Mouse (Mus musculus): ENCODE measurements around the gene Wfikkn2.
"Not testable (repeated sequence)": the region's sequence is repeated elsewhere in the genome, so short reads cannot be mapped to it uniquely, and the experiment has no call there.

The Wfikkn2 gene

DNA sequence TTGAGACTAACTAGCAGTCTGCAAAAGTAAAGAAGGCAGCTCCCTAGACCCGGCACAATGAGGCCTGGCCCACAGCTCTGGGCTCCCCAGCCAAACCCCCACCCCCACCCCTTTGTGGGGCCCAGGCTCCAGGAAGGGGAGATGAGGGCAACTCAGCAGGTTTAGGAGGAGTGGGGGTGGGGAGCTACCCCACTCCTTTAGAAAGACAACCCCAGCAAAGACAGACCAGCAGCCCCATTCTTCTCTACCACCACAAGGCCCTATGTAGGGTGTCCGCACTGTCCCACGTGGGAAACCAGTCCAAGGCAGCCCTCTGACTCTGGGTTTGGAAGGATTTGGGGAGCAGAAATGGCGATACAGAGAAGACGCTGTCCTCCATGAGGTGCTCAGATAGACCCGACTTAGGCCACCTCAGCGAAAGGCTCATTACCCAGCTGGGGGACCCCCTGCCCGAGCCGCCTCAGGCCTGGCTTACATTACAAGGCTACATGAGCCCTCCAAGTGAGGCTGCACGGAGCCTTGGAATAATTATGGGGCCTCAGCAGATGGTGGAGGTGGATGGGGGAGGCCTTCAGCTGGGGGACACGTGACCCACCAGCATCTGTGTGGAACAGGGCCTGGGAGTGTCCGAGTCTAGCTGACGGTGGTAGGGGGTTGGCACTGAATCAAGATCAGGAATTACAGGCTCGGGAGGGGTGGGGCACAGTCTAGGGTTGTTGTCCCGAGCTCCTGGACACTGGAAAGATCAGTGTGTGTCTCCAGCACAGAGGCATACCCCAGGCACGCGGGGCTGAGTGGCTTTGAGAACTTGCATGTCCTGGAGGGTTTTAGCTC, at the start of gene Wfikkn2:
Wfikkn2 (minus strand) TSS at position 51 of the 834 bp plus-strand sequence.
- DNase-seq (ENCODE audit: low spot score in 2 of 2): peak in 1 of 2 experiments; percentile 19

DNA sequence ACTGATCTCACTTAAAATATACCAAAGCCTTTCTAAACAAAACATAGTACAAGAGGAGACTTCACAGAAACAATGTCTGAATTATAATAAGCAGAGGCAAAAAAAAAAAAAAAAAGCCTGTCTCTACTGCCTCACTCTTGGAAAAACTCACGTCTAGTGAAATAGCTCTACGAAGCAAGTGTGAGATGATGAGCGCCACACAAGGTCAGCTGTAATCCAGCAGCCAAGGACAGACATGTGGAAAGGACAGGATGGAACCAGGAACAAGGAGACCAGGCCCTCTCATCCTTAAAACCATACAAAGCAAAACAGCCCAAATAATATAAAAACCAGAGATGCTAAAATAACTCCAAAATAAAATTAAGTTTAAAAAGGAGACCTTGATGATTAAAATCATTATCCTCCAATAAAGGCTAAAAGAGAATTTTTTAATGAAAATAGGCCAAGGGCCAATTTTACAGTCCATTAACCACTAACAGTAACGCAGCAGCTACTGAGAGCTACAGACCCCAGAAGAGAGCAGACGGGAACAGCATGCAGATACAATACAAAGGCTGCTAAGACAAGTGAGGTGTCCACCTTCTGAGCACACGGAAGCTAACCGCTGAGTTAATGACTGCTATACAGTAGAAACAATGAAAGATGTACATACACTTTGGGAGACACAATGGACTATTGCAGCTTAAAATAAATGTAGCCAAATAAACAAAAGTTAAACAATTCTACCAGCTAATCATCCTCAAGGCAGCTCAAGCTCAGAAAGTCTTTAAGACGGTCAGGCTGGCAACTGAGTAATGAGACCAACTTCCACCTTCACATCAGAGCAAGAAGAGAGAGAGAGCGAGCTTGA, 49.4 kb upstream of the Wfikkn2 start:
- DNase-seq (ENCODE audit: low spot score in 2 of 2): no peak

DNA sequence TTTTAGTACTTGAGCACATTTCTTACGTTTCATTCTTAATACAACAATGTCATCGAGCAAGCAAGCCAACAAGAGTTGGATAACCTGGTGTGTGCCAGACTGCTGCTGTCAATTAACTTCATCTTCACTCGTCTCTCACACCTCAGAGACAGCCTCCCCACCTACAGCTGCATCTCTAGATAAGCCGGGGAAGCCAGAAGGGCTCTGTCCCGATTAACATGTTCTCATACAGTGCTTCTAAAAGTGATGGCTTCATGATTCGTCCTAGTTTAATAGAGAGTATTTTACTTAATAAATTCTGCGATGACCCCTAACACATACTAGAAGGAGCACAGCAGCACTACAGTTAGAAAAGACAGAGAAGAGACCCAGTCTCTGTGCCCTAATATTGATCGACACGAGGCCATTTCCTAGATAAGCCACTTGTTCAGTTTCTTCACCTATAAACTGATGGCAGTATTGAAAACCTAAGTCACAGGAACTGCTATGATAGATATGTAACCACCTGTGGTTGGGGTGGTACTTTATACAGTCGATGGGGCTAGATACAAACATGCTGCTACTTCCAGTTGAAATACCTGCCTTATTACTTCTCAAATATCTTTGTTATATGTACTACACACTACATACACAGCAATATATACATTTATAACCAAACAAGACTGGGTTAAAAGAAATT, 44.4 kb upstream of the Wfikkn2 start:
- no peak for DNase-seq (ENCODE audit: low spot score in 2 of 2)

DNA sequence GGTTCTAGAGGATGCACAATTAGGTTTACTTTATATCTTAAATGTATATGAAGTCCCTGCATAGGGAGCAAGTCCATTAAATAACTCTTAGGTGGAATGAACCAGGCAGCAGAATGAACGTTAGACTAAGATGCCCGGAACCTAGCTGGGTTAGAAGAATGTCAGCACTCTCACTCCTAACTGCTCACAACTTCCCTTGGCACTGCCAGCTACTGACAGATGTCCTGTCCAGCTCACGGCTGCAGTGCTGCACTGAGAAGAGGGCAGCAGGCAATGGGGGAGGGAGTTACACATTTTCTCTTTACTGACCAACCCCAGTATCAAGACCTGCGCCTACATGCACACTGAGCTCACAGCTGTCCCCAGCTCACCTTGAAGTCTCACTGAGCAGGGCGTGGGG, 41.3 kb upstream of the Wfikkn2 start:
- no peak for DNase-seq (ENCODE audit: low spot score in 2 of 2)

DNA sequence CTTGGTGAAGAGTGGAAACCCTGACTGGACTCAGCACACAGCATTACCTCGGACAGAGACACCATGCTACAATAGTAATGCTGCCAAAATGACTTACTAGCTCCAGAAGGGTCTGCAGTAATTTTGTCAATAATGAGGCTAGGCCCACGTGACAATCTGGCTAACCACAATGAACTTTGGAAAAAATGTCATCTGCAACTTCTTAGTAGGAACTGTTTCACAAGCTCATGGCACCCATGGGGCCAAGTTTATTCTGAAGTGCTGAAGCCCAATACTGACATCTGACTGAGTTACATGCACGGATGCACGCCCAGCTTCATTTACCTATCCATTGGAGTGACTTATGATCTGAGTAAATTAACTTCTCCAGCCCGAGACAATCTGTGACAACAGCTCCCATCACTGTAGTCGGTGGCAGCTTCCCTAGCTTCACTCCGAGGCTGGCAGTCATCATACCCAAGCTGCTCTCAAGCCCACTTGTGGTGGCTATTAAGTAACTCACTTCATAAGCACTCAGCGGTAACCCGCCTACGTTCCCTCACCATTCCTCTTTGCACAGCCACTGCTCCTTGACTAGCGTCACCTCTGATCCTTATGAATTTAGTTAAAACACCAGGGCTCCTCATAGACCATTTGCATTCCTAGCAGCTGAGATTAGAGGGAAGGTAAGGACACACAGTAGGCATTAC, 40.2 kb upstream of the Wfikkn2 start:
- DNase-seq (ENCODE audit: low spot score in 2 of 2): no peak

DNA sequence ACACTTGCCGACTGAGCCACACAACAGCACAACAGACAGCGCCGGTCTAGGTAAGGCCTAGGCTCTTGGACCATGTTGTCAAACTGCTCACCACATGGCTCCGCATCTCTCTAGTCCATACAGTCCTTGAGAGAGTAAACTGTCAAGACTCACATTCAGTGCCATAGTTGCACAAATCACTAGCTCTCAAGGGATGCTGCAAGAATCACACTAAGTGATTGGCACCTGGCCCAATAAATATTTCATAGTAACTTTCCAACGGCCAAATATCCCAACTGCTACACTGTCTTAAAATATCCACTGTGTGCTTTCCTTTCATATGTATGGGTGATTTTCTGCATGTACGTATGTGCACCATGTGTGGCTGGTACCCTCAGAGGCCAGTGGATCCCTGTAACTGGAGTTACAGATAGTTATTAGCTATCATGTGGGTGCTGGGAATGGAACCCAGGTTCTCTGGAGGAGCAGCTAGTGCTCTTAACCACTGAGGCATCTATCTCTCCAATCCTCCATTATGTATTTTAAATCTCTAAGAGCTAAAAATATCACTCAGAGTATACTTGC, 37.8 kb upstream of the Wfikkn2 start:
- DNase-seq (ENCODE audit: low spot score in 2 of 2): no peak

DNA sequence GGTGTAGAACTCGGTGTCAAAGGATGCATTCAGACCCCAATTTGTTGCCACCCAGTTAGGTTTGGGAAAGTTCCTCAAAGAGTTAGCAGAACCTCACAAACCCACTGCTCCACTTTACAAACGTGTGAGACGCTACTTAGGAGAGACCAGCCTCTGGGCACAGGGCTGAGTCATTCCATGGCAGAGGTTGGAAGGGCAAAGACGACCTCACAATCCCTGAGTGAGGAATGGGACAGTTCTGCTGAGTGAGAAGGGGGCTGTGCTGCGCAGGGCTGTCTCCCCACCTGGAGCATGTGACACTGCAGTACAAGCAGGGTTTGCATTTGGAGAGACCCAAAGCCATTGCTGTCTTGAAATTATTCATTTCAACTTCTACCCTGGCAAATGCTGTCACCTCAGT, 36.5 kb upstream of the Wfikkn2 start:
- no peak for DNase-seq (ENCODE audit: low spot score in 2 of 2)

DNA sequence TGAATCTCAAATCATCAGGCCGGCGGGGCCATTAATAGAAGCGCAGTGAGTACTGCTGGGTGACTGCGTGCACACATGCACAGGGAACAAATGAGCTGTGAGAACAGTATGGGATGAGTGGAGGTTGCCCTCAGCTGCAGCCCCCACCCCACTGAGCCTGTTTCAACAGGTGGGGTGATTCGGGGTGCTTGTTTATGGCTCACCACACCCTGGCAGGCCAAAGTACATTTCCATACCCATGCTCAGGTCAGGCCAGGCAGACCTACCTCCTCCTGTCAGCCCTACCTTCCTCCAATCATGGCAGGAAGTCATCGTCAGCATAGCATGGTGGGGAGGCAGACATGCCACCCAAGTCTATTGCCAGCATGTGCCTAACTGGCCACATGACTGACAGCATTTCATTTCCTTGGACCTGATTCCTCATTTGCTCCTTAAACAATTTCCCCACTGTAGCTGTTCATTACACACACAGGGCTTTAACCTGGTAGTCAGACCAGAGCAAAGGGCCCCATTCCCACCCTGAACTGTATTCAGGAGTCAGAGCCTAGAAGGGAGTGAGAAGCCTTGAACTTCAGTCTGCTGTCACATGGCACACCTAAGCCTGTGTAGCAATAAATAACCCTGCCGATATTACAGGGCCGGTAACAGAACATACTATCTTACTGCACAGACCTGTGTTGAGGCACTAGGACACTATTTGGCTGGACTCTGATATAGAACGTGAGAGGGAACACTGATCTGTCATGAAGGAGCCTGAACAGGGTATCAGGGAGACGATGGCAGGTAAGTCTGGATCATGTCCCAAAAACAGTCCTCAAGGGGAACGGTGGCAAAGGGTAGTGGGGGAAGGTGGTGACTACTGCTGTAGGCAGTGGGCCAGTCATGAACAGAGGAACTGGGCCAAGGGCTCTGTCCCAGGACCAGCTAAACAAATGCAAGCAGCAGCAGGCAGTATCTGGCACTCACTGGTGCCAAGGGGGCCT, 35.7 kb upstream of the Wfikkn2 start, which contains the start of gene Gm21885:
Gm21885 (plus strand) TSS at position 675 of the 983 bp plus-strand sequence.
- no peak for DNase-seq (ENCODE audit: low spot score in 2 of 2)

DNA sequence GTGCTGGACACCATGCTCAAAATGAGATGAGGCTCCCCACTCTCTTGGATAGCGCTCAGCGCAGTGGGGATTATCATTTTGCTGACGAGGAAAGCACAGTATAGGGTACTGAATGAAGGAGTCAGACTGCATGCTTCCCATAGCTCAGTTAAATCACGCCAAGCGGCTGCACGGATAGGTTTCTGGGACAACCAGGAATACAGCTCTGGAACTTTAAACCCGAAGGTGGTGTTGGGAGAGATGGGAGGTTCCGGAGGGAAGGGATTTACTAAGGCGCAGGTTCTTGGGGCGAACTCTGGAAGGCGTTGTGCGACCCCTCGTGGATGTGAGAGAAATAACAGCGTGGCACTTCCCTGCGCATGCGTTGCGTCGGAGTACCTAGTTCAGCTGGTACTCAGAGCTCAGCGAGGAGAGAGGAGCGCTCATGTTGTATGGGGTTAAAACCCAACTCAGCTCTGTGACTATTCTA, 31.1 kb upstream of the Wfikkn2 start:
- DNase-seq (ENCODE audit: low spot score in 2 of 2): peak; percentile 84 to 95

DNA sequence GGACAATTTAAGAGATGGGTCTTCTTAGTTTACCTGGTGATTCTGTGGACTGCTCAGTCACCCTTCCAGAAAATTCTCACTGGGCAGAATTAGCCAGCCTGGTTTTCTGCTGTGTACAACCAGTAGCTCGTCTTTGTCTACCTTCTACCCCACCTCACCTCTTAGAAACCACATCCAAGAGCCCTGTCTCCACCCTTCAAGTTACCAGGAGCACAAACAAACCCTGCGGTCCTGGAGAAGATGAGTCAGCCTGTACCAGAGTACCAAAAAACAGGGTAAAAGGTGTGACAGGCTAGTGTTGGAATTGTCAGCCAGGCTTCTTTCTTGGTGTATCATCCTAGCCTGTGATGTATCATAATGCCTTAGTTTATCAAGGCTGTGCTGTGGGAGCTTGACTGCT, 29.9 kb upstream of the Wfikkn2 start:
- no peak for DNase-seq (ENCODE audit: low spot score in 2 of 2)

DNA sequence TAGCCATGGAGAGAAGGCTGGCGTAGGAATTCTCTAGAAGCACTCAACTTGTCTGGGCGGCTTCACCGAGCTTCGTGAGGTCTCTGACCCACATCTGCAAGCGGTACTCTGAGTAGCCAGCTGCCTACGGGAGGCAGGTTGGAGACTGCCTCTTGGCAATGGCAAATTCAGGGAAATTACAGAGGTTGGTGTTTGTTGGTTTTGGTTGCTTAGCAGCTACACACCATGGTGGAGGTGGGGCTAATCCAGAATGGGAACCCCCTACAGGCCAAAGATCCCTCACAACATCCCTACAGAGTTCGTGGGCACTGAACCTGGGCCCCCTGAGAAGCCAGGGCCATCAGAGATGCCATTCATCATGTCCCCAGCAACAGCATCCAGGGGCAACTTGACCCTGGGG, 29.4 kb upstream of the Wfikkn2 start:
- DNase-seq (ENCODE audit: low spot score in 2 of 2): no peak

DNA sequence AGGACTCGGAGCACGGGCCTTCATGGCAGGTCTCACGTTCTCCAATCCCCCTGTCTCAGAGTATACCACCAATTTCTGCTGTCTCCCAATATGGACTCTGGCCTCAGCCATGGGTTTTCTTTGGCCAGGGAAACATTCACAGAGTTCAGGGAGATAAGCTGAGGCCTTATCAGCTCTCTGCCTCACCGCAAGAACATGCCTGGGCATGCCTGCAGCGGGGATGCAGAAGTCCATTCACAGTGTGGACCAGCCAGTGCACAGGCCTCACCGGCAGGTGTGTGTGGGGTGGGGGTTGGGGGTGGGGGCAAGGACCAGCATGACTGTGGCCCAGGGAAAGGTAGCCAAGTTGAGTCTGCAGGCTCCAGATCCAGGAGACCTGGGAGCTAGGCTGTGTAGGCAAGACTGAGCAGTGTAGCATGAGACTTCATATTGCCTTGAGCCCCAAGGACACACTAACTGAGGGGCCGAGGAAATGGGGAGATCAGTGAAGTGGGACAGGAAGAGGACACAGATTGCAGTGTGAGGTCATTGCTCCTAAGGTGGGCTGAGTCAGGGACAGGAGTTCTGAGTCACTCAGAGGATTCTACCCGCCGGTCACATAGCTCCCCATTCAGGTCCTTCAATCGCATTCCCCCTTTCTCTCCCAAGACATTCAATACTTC, 28.5 kb upstream of the Wfikkn2 start:
- DNase-seq (ENCODE audit: low spot score in 2 of 2): no peak

DNA sequence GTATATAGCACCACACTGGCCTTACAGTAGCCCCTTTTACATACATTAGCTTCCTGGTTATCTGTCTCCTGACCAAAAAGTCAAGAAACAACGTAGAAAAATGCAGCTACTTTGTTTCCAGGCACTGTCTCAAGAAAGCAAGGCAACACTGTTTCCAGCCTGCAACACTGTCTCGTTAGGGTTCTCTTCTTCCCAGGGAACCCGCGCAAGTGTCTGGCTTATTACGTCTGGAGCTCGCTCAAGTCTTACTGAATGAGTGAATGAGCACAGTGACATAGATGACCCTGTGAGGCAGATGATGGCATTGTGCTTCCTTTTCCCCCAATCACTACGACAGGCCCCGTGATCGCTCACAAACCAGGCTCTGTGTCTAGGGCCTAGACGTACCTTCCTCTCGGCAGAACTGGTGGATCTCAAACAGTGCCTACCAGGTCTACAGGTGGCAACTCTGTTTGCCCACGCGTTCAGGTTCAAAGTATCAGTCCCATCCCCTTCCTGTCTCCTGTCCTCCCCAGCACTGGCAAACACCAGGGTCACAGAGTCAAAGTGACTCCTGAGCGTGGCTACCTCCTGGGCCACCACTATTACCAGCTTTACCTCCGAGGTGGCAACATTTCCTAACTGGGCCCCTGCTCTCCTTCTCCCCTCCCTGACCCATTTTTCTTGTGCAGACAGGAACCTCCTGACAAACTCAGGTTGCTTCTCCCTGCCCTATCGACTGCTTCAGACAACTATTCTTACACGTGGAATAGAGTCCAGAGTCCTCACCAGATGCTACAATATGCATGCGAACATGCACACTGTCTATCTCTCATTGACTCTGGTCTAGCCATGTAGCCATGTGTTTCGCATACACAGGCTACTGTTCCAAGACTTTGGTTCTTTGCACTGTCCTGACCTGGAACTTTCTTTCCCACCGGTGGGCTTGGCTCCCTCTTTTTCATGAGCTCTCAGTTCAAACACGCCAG, 27.4 kb upstream of the Wfikkn2 start:
- DNase-seq (ENCODE audit: low spot score in 2 of 2): no peak

DNA sequence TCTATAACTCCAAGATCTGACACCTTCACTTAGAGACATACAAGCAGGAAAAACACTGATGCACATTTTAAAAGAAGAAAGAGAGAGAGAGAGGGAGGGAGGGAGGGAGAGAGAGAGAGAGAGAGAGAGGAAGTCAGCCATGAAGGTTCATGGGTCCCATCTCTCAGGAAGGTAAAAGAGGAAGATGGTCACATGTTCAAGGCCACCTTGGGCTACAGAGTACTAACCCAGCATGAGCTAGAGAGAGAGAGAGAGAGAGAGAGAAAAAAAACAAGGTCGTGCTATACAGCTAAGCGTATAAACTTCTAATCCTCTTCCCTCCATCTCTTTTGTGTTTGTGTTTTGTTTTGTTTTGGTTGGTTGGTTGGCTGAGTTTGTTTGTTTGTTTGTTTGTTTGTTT, 25.2 kb upstream of the Wfikkn2 start:
- DNase-seq (ENCODE audit: low spot score in 2 of 2): no peak

DNA sequence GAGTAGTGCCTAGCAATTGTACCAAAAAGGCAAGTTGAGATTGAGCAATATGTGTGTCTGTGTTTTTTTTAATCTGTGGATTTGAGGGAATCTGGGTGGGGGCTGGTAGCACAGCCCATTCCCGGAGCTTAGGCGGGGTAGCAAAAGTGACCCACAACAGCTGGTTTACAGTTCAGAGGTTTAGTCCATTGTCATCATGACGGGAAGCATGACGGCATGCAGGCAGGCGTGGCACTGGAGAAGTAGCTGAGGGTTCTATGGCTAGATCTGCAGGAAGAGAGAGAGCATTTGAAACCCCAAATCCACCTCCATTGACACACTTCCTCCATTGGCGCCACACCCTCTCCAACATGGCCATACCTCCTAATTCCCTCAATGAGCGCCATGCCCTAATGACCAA, 24.1 kb upstream of the Wfikkn2 start:
- DNase-seq (ENCODE audit: low spot score in 2 of 2): no peak

DNA sequence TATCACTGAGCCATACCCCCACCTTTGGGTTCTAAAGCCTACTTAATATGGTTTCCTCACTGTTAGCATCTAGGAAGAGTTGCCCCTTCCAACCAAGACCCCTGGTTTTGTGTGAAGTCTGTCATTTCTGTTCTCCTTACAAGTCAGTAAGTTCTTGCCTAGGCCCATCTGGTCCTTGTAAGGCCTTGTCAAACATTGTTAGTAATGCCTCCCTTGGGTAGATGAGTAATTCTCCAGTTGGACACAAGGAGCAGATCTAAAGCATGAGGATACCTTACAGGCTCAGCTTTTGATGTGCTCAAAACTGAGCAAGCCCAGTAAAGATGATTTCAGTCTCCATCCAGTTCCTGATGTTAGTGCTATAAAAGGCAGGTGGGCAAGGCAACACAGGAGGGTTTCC, 23.0 kb upstream of the Wfikkn2 start:
- DNase-seq (ENCODE audit: low spot score in 2 of 2): no peak

DNA sequence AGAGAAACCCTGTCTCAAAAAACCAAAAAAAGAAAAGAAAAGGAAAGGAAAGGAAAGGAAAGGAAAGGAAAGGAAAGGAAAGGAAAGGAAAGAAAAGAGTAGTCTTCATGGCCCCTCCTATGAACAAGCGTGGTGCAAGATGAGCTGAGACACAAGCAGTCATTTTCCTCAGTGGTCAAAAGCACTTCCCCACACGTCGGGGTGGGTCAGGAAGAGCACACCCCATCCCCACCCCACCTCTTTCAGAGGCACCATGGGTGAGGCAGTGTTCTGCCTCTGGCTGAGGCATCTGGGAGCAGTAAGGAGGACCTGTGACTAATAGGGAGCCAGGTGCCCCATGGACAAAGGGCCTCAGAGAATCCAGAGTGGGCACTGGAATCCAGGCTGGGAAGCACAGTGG, 20.4 kb upstream of the Wfikkn2 start:
- not testable (repeated sequence) for DNase-seq (ENCODE audit: low spot score in 2 of 2)

DNA sequence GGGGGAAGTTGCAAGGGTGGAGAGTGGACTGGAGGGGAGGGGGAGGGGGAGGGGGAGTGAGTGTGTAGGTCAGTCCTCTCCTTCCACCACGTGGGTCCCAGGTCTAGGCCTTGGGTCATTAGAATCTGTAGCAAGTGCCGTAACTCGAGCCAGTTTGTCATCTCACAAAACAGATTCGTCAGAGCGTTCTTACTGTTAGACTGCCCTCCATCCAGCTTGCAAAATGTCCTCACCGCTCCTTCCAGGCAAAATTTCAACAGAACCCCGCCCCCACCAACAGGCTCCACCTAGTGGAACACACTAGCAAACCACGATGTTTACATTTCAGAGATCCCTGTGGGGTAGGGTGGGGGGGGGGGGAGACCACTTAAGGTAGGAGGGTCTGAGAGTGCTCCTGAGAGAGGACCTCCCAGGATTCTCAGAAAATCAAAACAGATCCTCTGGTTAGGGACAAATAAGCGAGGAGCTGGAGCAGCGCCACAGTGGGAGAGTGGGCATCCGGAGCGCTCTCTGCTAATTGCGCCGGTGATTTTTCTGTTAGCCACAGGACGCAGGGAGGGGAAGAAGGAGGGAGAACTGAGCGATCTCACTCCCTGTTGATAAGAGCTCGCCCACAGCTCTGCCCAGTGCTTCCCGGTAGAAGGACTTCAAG, 19.5 kb upstream of the Wfikkn2 start:
- DNase-seq (ENCODE audit: low spot score in 2 of 2): peak in 1 of 2 experiments; percentile 48

Data from left cerebral cortex, adult 9 months (tissue).